Mouse (Mus musculus) embryonic facial prominence, embryonic 14.5 days (tissue): Measurements from ENCODE around the gene Slc16a3. TPM values are rescaled to one million over a fixed set of nuclear protein-coding genes. Genes with fewer than 3 reads are reported as not detected.

Source experiments
- ATAC-seq: fragments of 200-750 bp; cut with Nextera tagmentation; 2 replicates; pipeline ENCODE4 v1.8.0; 2017; ENCODE audit warnings: low read depth, moderate number of reproducible peaks, moderate TSS enrichment
- DNase-seq: peaks from one replicate; pipeline ENCODE4 v3.0.0-alpha.2; 2015; ENCODE audit warnings: low spot score
- H3K27ac ChIP-seq: fragments of 300-500 bp; sonication (generic); replicated peaks from 2 replicates; pipeline ENCODE4 v1.5.1; 2014; ENCODE audit warnings: low read depth, mild to moderate bottlenecking, low read length, moderate library complexity
- H3K27me3 ChIP-seq: fragments of 300-500 bp; sonication (generic); replicated peaks from 2 replicates; pipeline ENCODE4 v1.6.1; 2014; ENCODE audit warnings: low read length; ENCODE audit not compliant: control insufficient read depth, insufficient read depth
- H3K36me3 ChIP-seq: fragments of 300-500 bp; sonication (generic); 2 replicates; pipeline ENCODE4 v1.6.1; 2014; ENCODE audit warnings: low read length, mixed read lengths; ENCODE audit not compliant: control insufficient read depth, insufficient read depth
- H3K4me1 ChIP-seq: fragments of 300-500 bp; sonication (generic); 2 replicates; pipeline ENCODE4 v1.6.1; 2014; ENCODE audit warnings: antibody characterized with exemption, low read length; ENCODE audit not compliant: control insufficient read depth, insufficient read depth
- H3K4me2 ChIP-seq: fragments of 300-500 bp; sonication (generic); 2 replicates; pipeline ENCODE4 v1.6.1; 2014; ENCODE audit warnings: low read depth, mild to moderate bottlenecking, low read length, moderate library complexity, mixed read lengths
- H3K4me3 ChIP-seq: fragments of 300-500 bp; sonication (generic); 2 replicates; pipeline ENCODE4 v1.5.1; 2014; ENCODE audit warnings: low read depth, mild to moderate bottlenecking, low read length
- H3K9ac ChIP-seq: fragments of 300-500 bp; sonication (generic); 2 replicates; pipeline ENCODE4 v1.6.1; 2014; ENCODE audit warnings: low read depth, mild to moderate bottlenecking, low read length, moderate library complexity, mixed read lengths
- H3K9me3 ChIP-seq: fragments of 300-500 bp; sonication (generic); 2 replicates; pipeline ENCODE4 v1.6.1; 2016; ENCODE audit warnings: low read length; ENCODE audit not compliant: control insufficient read depth
- WGBS: fragments of 180-500 bp; shearing (Covaris S2); extraction: QIAGEN DNeasy Blood & Tissue Kit; methylation state at CpG from one replicate; pipeline ENCODE4 v1.1.7; 2014; 5-methylcytosine and 5-hydroxymethylcytosine counted together
- polyA plus RNA-seq: library from polyadenylated mRNA; unstranded; fragments of >200 nt; fragmentation: Nextera tagmentation; extraction: Ambion mirVana; gene quantifications from 2 replicates; pipeline ENCODE4 v1.2.1, GENCODE M21; 2014

Slc16a3 gene
- polyA plus RNA-seq, result 35.2 and 39.9 TPM in 2 replicates

GRCm38 (mm10) chr11:120948328-120948727 lies at the start of gene Slc16a3:
Gene Slc16a3 (plus strand): TSS chr11:120948480.
- WGBS, result 36% methylated on average over 12 of the region's 12 CpGs
- Histone ChIP-seq H3K36me3 (no peaks in the 10 kb centered on the region), H3K4me1 (peaks cover 20% of the 10 kb centered on the region; the same call in 1 of the 2 replicates), H3K27me3 (0 out of 2 replicates have a peak, but pooled peaks cover 5% of the 10 kb centered on the region), H3K4me2 (peak within 1 kb of the TSS; percentile 65), H3K9me3 (no peaks in the 10 kb centered on the region), H3K4me3 (peak within 1 kb of the TSS; percentile 53), H3K27ac (peak within 1 kb of the TSS; percentile 63), H3K9ac (peak within 1 kb of the TSS; percentile 65)
- no peak for ATAC-seq
- DNase-seq, result no peak

- H3K4me1 ChIP-seq, result no peaks in the 10 kb centered on the region
Observed at GRCm38 (mm10) chr11:120900276-120901244, 47.7 kb upstream of the Slc16a3 start.

GRCm38 (mm10) chr11:120901729-120902486 lies 46.4 kb upstream of the Slc16a3 start:
- DNase-seq (no peak), ATAC-seq (no peak)
- no peak overlapping the region for H3K4me2 ChIP-seq
- peaks cover 18% of the 10 kb centered on the region for H3K36me3 ChIP-seq
- H3K4me1 ChIP-seq, result no peaks in the 10 kb centered on the region
- H3K9ac ChIP-seq, result no peak overlapping the region
- no peaks in the 10 kb centered on the region for H3K9me3 ChIP-seq
- H3K27me3 ChIP-seq, result no peaks in the 10 kb centered on the region
- no peak overlapping the region for H3K4me3 ChIP-seq
- WGBS, result 86% methylated on average over 21 of the region's 21 CpGs
- no peak overlapping the region for H3K27ac ChIP-seq

More at GRCm38 (mm10) chr11:120900276-120901244, 47.7 kb upstream of the Slc16a3 start:
- Histone ChIP-seq H3K27ac (no peak overlapping the region), H3K4me2 (no peak overlapping the region), H3K36me3 (peaks cover 24% of the 10 kb centered on the region), H3K9ac (no peak overlapping the region), H3K4me3 (no peak overlapping the region), H3K27me3 (no peaks in the 10 kb centered on the region), H3K9me3 (no peaks in the 10 kb centered on the region)
- 81% methylated on average over 8 of the region's 8 CpGs for WGBS
- ATAC-seq (no peak), DNase-seq (no peak)

GRCm38 (mm10) chr11:120902487-120903142 lies 45.7 kb upstream of the Slc16a3 start:
- no peak for ATAC-seq
- no peak for DNase-seq
- Histone ChIP-seq H3K9me3 (no peaks in the 10 kb centered on the region), H3K27me3 (no peaks in the 10 kb centered on the region), H3K27ac (no peak overlapping the region), H3K9ac (no peak overlapping the region), H3K36me3 (peaks cover 12% of the 10 kb centered on the region), H3K4me2 (no peak overlapping the region), H3K4me3 (no peak overlapping the region), H3K4me1 (no peaks in the 10 kb centered on the region)
- WGBS, result 53% methylated on average over 10 of the region's 10 CpGs

GRCm38 (mm10) chr11:120903159-120903850 lies 45.0 kb upstream of the Slc16a3 start:
- no peak overlapping the region for H3K27ac ChIP-seq
- ATAC-seq (no peak), DNase-seq (no peak)
- no peak overlapping the region for H3K9ac ChIP-seq
- H3K36me3 ChIP-seq, result peaks cover 9% of the 10 kb centered on the region
- H3K4me2 ChIP-seq, result no peak overlapping the region
- no peaks in the 10 kb centered on the region for H3K4me1 ChIP-seq
- no peaks in the 10 kb centered on the region for H3K9me3 ChIP-seq
- WGBS, result 83% methylated on average over 24 of the region's 24 CpGs
- no peaks in the 10 kb centered on the region for H3K27me3 ChIP-seq
- H3K4me3 ChIP-seq, result no peak overlapping the region

- H3K27ac ChIP-seq, result no peak overlapping the region
- H3K4me3 ChIP-seq, result no peak overlapping the region
- ATAC-seq (no peak), DNase-seq (no peak)
- H3K27me3 ChIP-seq, result no peaks in the 10 kb centered on the region
- no peaks in the 10 kb centered on the region for H3K9me3 ChIP-seq
- no peak overlapping the region for H3K4me2 ChIP-seq
- peaks cover 9% of the 10 kb centered on the region for H3K36me3 ChIP-seq
- WGBS, result 98% methylated on average over 3 of the region's 3 CpGs
- no peak overlapping the region for H3K9ac ChIP-seq
- H3K4me1 ChIP-seq, result no peaks in the 10 kb centered on the region
Observed at GRCm38 (mm10) chr11:120904561-120904960, 43.7 kb upstream of the Slc16a3 start.

GRCm38 (mm10) chr11:120905430-120905873 lies 42.8 kb upstream of the Slc16a3 start:
- peaks cover 9% of the 10 kb centered on the region for H3K36me3 ChIP-seq
- DNase-seq, result peak; percentile 85
- no peak overlapping the region for H3K4me2 ChIP-seq
- no peaks in the 10 kb centered on the region for H3K27me3 ChIP-seq
- peak; percentile 80 for ATAC-seq
- WGBS, result 13% methylated on average over 1 of the region's 1 CpGs
- no peaks in the 10 kb centered on the region for H3K4me1 ChIP-seq
- no peak overlapping the region for H3K4me3 ChIP-seq
- H3K27ac ChIP-seq, result no peak overlapping the region
- H3K9ac ChIP-seq, result no peak overlapping the region
- H3K9me3 ChIP-seq, result no peaks in the 10 kb centered on the region

- Histone ChIP-seq H3K9me3 (no peaks in the 10 kb centered on the region), H3K4me3 (no peak overlapping the region), H3K27ac (no peak overlapping the region), H3K4me2 (no peak overlapping the region), H3K9ac (no peak overlapping the region), H3K27me3 (no peaks in the 10 kb centered on the region), H3K36me3 (peaks cover 16% of the 10 kb centered on the region), H3K4me1 (no peaks in the 10 kb centered on the region)
- DNase-seq (no peak), ATAC-seq (no peak)
- WGBS, result 92% methylated on average over 4 of the region's 4 CpGs
Observed at GRCm38 (mm10) chr11:120913796-120914195, 34.5 kb upstream of the Slc16a3 start.
